Mouse (Mus musculus) small intestine, adult 2 months (tissue): ENCODE results near the gene Vps52. TPM values are rescaled to one million over a fixed set of nuclear protein-coding genes. Genes with fewer than 3 reads are reported as not detected.

Experiments used
- H3K27ac ChIP-seq: fragments of 200-500 bp; 2 replicates; pipeline ENCODE4 v1.5.1; 2012; ENCODE audit warnings: low read depth, low read length, control low read depth, inconsistent platforms; ENCODE audit not compliant: insufficient read depth
- H3K27me3 ChIP-seq: fragments of 200-500 bp; 2 replicates; pipeline ENCODE4 v1.6.1; 2012; ENCODE audit warnings: mild to moderate bottlenecking, moderate library complexity, low read length, inconsistent platforms; ENCODE audit not compliant: control insufficient read depth, insufficient read depth
- H3K36me3 ChIP-seq: fragments of 200-500 bp; 2 replicates; pipeline ENCODE4 v1.6.1; 2012; ENCODE audit warnings: mild to moderate bottlenecking, low read length, control low read depth, inconsistent platforms; ENCODE audit not compliant: control insufficient read depth, insufficient read depth
- H3K4me1 ChIP-seq: fragments of 200-500 bp; 2 replicates; pipeline ENCODE4 v1.6.1; 2012; ENCODE audit warnings: low read length, inconsistent platforms, mixed read lengths; ENCODE audit not compliant: control insufficient read depth, insufficient read depth, insufficient read length
- H3K4me3 ChIP-seq: fragments of 200-500 bp; 2 replicates; pipeline ENCODE4 v1.5.1; 2012; ENCODE audit warnings: low read depth, mild to moderate bottlenecking, control low read depth, inconsistent platforms, low read length, moderate library complexity
- CTCF ChIP-seq: fragments of 200-500 bp; IDR thresholded peaks from 2 replicates; pipeline ENCODE4 v1.5.1; 2012; ENCODE audit warnings: low read depth, mild to moderate bottlenecking, control low read depth, inconsistent platforms, low read length, moderate library complexity, mixed read lengths; ENCODE audit not compliant: insufficient replicate concordance, insufficient read length; ENCODE audit errors: extremely low read depth
- POLR2A ChIP-seq: fragments of 200-500 bp; IDR thresholded peaks from 2 replicates; pipeline ENCODE4 v1.6.1; 2012; ENCODE audit warnings: low read depth, mild to moderate bottlenecking, control low read depth, inconsistent platforms, low read length, moderate library complexity
- WGBS: fragments of 180-500 bp; shearing (Covaris S2); methylation state at CpG from one replicate; pipeline ENCODE4 v1.1.7; 2018; 5-methylcytosine and 5-hydroxymethylcytosine counted together
- polyA plus RNA-seq: library from polyadenylated mRNA; depleted of rRNA; stranded (reverse); fragments of >200 nt; gene quantifications from 2 replicates; pipeline ENCODE4 v1.2.3, GENCODE M21; 2012

The Vps52 gene
- polyA plus RNA-seq, 1 experiment: 52.3 TPM

GRCm38 (mm10) chr17:33930280-33931158 is 25.1 kb upstream of the Vps52 start:
- H3K27ac ChIP-seq: no peak overlapping the region; the same call in 1 of the 2 replicates
- H3K4me1 ChIP-seq: peaks cover 2% of the 10 kb centered on the region; the same call in 1 of the 2 replicates
- peaks cover 31% of the 10 kb centered on the region for H3K36me3 ChIP-seq
- peak overlapping the region; percentile 85 for H3K4me3 ChIP-seq
- TF ChIP-seq POLR2A (peak; percentile 37; the same call in 1 of the 2 replicates), CTCF (no peak)
- H3K27me3 ChIP-seq: no peaks in the 10 kb centered on the region
- under 1% methylated on average over 45 of the region's 45 CpGs for WGBS

DNA sequence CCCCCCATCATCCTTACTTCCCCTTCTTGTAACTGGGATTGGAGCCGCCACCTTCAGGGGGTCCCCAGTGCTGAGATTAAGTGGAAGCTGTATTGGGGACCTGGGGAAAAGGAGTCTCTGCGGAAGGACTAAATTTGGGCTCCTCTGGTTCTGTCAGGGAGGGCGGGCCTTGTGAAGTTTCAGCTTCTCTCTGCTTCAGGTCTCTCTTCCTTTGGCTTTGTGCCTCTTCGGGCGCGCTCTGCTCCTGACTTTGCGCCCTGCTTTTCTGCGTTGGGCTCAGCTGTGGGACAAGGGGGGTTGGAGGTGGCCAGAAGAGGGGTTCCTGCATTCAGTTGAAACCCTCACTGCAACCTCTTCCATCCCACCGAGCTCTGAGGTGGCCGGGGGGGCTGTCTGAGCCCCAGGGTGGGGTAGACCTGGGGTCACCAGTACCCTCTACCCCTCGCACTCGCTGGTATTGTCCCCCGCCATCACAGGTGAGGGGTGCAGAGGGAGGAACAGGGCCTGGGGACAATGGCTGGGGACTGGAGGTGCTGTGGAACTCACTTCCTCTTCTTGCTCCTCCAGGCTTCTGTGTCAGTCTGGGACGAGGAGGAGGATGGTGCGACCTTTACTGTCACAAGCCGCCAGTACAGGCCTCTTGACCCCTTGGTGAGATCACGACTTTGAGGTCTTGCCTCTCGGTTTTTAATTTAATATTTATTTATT is 24.3 kb upstream of the Vps52 start:
- 55% methylated on average over 18 of the region's 18 CpGs for WGBS
- no peak overlapping the region; the same call in 1 of the 2 replicates for H3K27ac ChIP-seq
- H3K27me3 ChIP-seq: no peaks in the 10 kb centered on the region
- TF ChIP-seq CTCF (no peak), POLR2A (no peak)
- peak overlapping the region; percentile 85 for H3K4me3 ChIP-seq
- H3K36me3 ChIP-seq: peaks cover 26% of the 10 kb centered on the region
- peaks cover 2% of the 10 kb centered on the region; the same call in 1 of the 2 replicates for H3K4me1 ChIP-seq

- no peak for TF ChIP-seq CTCF
- no peak for TF ChIP-seq POLR2A
- 95% methylated on average over 11 of the region's 11 CpGs for WGBS
- no peak overlapping the region for H3K4me3 ChIP-seq
Measured at GRCm38 (mm10) chr17:33931947-33932346, 23.7 kb upstream of the Vps52 start.

DNA sequence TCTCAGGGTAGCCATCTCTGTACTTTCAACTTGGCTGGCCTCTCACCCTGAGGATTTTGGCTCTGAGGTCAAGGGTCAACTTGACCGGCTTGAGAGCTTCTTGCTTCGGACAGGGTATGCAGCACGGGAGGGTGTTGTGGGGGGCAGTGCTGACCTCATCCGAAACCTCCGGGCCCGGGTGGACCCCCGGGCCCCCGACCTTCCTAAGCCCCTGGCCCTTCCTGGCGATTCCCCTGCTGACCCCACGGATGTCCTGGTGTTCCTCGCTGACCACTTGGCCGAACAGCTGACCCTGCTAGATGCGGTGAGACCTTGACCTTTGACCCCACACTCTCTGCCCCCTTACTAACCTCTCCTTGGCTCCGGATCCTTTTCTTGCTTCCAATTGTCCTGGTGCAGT is 23.2 kb upstream of the Vps52 start:
- no peak for TF ChIP-seq CTCF
- TF ChIP-seq POLR2A: no peak
- Histone ChIP-seq H3K4me1 (peaks cover 2% of the 10 kb centered on the region; the same call in 1 of the 2 replicates), H3K27me3 (no peaks in the 10 kb centered on the region), H3K36me3 (peaks cover 17% of the 10 kb centered on the region), H3K4me3 (no peak overlapping the region), H3K27ac (no peak overlapping the region)
- WGBS: 90% methylated on average over 14 of the region's 14 CpGs

More at GRCm38 (mm10) chr17:33931947-33932346, 23.7 kb upstream of the Vps52 start:
- Histone ChIP-seq H3K36me3 (peaks cover 21% of the 10 kb centered on the region), H3K27me3 (no peaks in the 10 kb centered on the region), H3K27ac (no peak overlapping the region), H3K4me1 (peaks cover 2% of the 10 kb centered on the region; the same call in 1 of the 2 replicates)

DNA sequence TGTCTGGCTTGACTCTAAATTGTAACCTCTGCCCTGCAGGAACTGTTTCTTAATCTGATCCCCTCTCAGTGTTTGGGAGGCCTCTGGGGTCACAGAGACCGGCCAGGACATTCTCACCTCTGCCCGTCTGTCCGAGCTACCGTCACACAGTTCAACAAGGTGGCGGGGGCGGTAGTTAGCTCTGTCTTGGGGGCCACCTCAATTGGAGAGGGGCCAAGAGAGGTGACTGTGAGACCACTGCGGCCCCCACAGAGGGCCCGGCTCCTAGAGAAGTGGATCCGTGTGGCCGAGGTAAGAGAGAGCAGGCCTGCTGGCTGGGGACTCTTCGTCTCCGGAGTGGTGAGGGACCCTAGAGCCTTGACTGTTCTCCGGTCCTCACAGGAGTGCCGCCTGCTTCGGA is 22.6 kb upstream of the Vps52 start:
- WGBS: 94% methylated on average over 15 of the region's 15 CpGs

GRCm38 (mm10) chr17:33935422-33936055 is 20.1 kb upstream of the Vps52 start:
- TF ChIP-seq POLR2A: no peak
- TF ChIP-seq CTCF: no peak
- no peak overlapping the region for H3K4me3 ChIP-seq
- no peaks in the 10 kb centered on the region for H3K27me3 ChIP-seq
- peaks cover 8% of the 10 kb centered on the region for H3K4me1 ChIP-seq
- no peak overlapping the region for H3K27ac ChIP-seq
- 91% methylated on average over 21 of the region's 21 CpGs for WGBS
- H3K36me3 ChIP-seq: peaks cover 11% of the 10 kb centered on the region; the same call in 1 of the 2 replicates

More for the DNA sequence above, 22.6 kb upstream of the Vps52 start:
- TF ChIP-seq POLR2A: no peak
- no peak for TF ChIP-seq CTCF
- Histone ChIP-seq H3K4me3 (no peak overlapping the region), H3K27ac (no peak overlapping the region), H3K27me3 (no peaks in the 10 kb centered on the region), H3K4me1 (peaks cover 2% of the 10 kb centered on the region; the same call in 1 of the 2 replicates), H3K36me3 (peaks cover 15% of the 10 kb centered on the region)

DNA sequence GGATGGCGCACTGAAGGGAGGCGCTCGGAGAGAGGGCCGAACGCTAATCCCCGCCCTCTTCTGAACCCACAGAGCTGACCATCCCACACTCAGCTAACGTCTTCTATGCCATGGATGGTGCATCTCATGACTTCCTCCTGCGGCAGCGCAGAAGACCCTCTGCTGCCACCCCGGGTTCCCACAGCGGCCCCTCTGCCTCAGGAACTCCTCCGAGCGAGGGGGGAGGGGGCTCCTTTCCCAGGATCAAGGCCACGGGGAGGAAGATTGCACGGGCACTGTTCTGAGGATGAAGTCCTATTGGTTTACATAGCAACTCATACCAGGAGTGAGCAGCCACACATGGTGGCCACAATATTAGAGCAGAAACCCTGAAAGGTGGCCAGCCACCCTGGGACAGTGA is 18.6 kb upstream of the Vps52 start:
- Histone ChIP-seq H3K36me3 (peaks cover 11% of the 10 kb centered on the region; the same call in 1 of the 2 replicates), H3K4me1 (peaks cover 15% of the 10 kb centered on the region), H3K27ac (no peak overlapping the region), H3K27me3 (no peaks in the 10 kb centered on the region), H3K4me3 (no peak overlapping the region)
- TF ChIP-seq POLR2A: no peak
- WGBS: 86% methylated on average over 15 of the region's 15 CpGs
